Mouse (Mus musculus) heart, postnatal 0 days (tissue): ENCODE data around the gene Chodl. TPM values are rescaled to one million over a fixed set of nuclear protein-coding genes. Genes with fewer than 3 reads are reported as not detected.

Source experiments
- ATAC-seq: fragments of 200-750 bp; cut with Nextera tagmentation; 2 replicates; pipeline ENCODE4 v1.8.0; 2017; ENCODE audit warnings: low read depth, moderate number of reproducible peaks, moderate library complexity; ENCODE audit not compliant: insufficient read depth
- DNase-seq: peaks from one replicate; pipeline ENCODE4 v3.0.0-alpha.2; 2016; ENCODE audit warnings: low spot score
- H3K27ac ChIP-seq: fragments of 300-500 bp; sonication (generic); 2 replicates; pipeline ENCODE4 v1.5.1; 2014; ENCODE audit warnings: low read depth, mild to moderate bottlenecking
- H3K27me3 ChIP-seq: fragments of 300-500 bp; sonication (generic); 2 replicates; pipeline ENCODE4 v1.6.1; 2014; ENCODE audit warnings: low read length, mixed read lengths; ENCODE audit not compliant: control insufficient read depth, insufficient read depth
- H3K36me3 ChIP-seq: fragments of 300-500 bp; sonication (generic); replicated peaks from 2 replicates; pipeline ENCODE4 v1.6.1; 2014; ENCODE audit warnings: low read length, mixed read lengths; ENCODE audit not compliant: control insufficient read depth, insufficient read depth
- H3K4me1 ChIP-seq: fragments of 300-500 bp; sonication (generic); 2 replicates; pipeline ENCODE4 v1.6.1; 2014; ENCODE audit warnings: antibody characterized with exemption; ENCODE audit not compliant: control insufficient read depth, insufficient read depth
- H3K4me2 ChIP-seq: fragments of 300-500 bp; sonication (generic); 2 replicates; pipeline ENCODE4 v1.6.1; 2014; ENCODE audit warnings: low read depth, mild to moderate bottlenecking, low read length, moderate library complexity
- H3K4me3 ChIP-seq: fragments of 300-500 bp; sonication (generic); 2 replicates; pipeline ENCODE4 v1.5.1; 2014; ENCODE audit warnings: low read depth, low read length
- H3K9ac ChIP-seq: fragments of 300-500 bp; sonication (generic); replicated peaks from 2 replicates; pipeline ENCODE4 v1.6.1; 2014; ENCODE audit warnings: low read depth, low read length, mixed read lengths
- H3K9me3 ChIP-seq: fragments of 300-500 bp; sonication (generic); replicated peaks from 2 replicates; pipeline ENCODE4 v1.6.1; 2016; ENCODE audit warnings: low read length; ENCODE audit not compliant: control insufficient read depth
- CTCF ChIP-seq: IDR thresholded peaks from 2 replicates; pipeline ENCODE4 v1.5.1; 2016; ENCODE audit warnings: antibody characterized with exemption, control low read depth, low read depth
- EP300 ChIP-seq: IDR thresholded peaks from 2 replicates; pipeline ENCODE4 v1.6.1; 2016; ENCODE audit warnings: antibody characterized with exemption, low read depth
- WGBS: fragments of 180-500 bp; shearing (Covaris S2); extraction: QIAGEN DNeasy Blood & Tissue Kit; methylation state at CpG from one replicate; pipeline ENCODE4 v1.1.7; 2014; 5-methylcytosine and 5-hydroxymethylcytosine counted together
- polyA plus RNA-seq: library from polyadenylated mRNA; unstranded; fragments of >200 nt; fragmentation: Nextera tagmentation; extraction: Ambion mirVana; gene quantifications from 2 replicates; pipeline ENCODE4 v1.2.1, GENCODE M21; 2015
- total RNA-seq: library from RNA; depleted of rRNA; stranded (reverse); fragments of >200 nt; gene quantifications from 2 replicates; pipeline ENCODE4 v1.2.3, GENCODE M21; 2014; ENCODE audit warnings: low replicate concordance; rRNA removed

Gene Chodl
- not detected in 2 replicates for total RNA-seq
- 0.11 and 0.21 TPM in 2 replicates for polyA plus RNA-seq

- Histone ChIP-seq H3K4me3 (peak within 1 kb of the TSS; percentile 37), H3K9ac (0 out of 2 replicates have a peak within 1 kb of the TSS, but pooled peaks have one; percentile 17), H3K36me3 (no peaks in the 10 kb centered on the region), H3K4me1 (0 out of 2 replicates have a peak, but pooled peaks cover 2% of the 10 kb centered on the region), H3K4me2 (peak within 1 kb of the TSS; percentile 76), H3K27ac (no peak within 1 kb of the TSS), H3K27me3 (peaks cover 6% of the 10 kb centered on the region; the same call in 1 of the 2 replicates), H3K9me3 (no peaks in the 10 kb centered on the region)
- WGBS: 13% methylated on average over 19 of the region's 19 CpGs
- DNase-seq (no peak), ATAC-seq (no peak)
- no peak for TF ChIP-seq CTCF
- TF ChIP-seq EP300: no peak
These were observed at the start of gene Chodl for GRCm38 (mm10) chr16:78930382-78931286. Chodl (plus strand) TSS chr16:78930948.

GRCm38 (mm10) chr16:78922644-78923043, 8.1 kb upstream of the Chodl start:
- Histone ChIP-seq H3K4me2 (no peak overlapping the region), H3K9me3 (no peaks in the 10 kb centered on the region), H3K9ac (no peak overlapping the region), H3K4me3 (no peak overlapping the region), H3K36me3 (no peaks in the 10 kb centered on the region), H3K27ac (no peak overlapping the region), H3K4me1 (no peaks in the 10 kb centered on the region), H3K27me3 (no peaks in the 10 kb centered on the region)
- DNase-seq (no peak), ATAC-seq (no peak)
- 63% methylated on average over 5 of the region's 5 CpGs for WGBS
- TF ChIP-seq CTCF: no peak
- no peak for TF ChIP-seq EP300

GRCm38 (mm10) chr16:78931287-78932025, 708 bp downstream of the Chodl start:
- 9% methylated on average over 16 of the region's 16 CpGs for WGBS
- no peaks in the 10 kb centered on the region for H3K9me3 ChIP-seq
- DNase-seq (no peak), ATAC-seq (no peak)
- no peak overlapping the region for H3K27ac ChIP-seq
- peaks cover 6% of the 10 kb centered on the region; the same call in 1 of the 2 replicates for H3K27me3 ChIP-seq
- H3K4me1 ChIP-seq: 0 out of 2 replicates have a peak, but pooled peaks cover 2% of the 10 kb centered on the region
- TF ChIP-seq EP300 (no peak), CTCF (no peak)
- peak overlapping the region; percentile 76 for H3K4me2 ChIP-seq
- H3K9ac ChIP-seq: 0 out of 2 replicates have a peak overlapping the region, but pooled peaks have one; percentile 17
- no peaks in the 10 kb centered on the region for H3K36me3 ChIP-seq
- H3K4me3 ChIP-seq: peak overlapping the region; percentile 37

- H3K4me2 ChIP-seq: no peak overlapping the region
- WGBS: 89% methylated on average over 2 of the region's 2 CpGs
- no peak overlapping the region for H3K4me3 ChIP-seq
- peaks cover 6% of the 10 kb centered on the region; the same call in 1 of the 2 replicates for H3K27me3 ChIP-seq
- H3K9ac ChIP-seq: no peak overlapping the region
- TF ChIP-seq CTCF (no peak), EP300 (no peak)
- DNase-seq (no peak), ATAC-seq (no peak)
- H3K36me3 ChIP-seq: no peaks in the 10 kb centered on the region
- no peaks in the 10 kb centered on the region for H3K9me3 ChIP-seq
- 0 out of 2 replicates have a peak, but pooled peaks cover 2% of the 10 kb centered on the region for H3K4me1 ChIP-seq
- H3K27ac ChIP-seq: no peak overlapping the region
These were observed 3.5 kb downstream of the Chodl start for GRCm38 (mm10) chr16:78934298-78934697.

DNA sequence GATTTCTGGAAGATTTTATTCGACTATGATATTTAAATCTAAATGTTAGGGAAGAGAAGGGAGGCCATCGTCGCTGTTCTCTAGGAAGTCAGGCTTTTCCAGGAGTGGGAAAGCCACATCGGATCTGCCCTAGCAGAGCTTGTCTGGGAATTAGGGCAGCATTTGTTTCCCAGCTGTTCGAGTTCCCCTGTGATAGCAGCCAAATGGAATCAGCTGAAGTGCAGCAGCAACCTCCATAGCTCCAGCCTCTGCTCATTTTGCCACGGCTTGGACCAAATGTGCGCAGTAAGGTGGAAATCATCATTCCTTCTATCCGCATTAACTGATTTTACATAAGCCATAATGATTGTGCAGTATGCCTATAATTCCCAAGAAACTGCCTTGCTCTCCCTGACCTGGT, 7.0 kb downstream of the Chodl start:
- Histone ChIP-seq H3K4me3 (no peak overlapping the region), H3K4me1 (no peaks in the 10 kb centered on the region), H3K27me3 (no peaks in the 10 kb centered on the region), H3K9ac (no peak overlapping the region), H3K27ac (no peak overlapping the region), H3K36me3 (no peaks in the 10 kb centered on the region), H3K9me3 (0 out of 2 replicates have a peak, but pooled peaks cover 6% of the 10 kb centered on the region), H3K4me2 (no peak overlapping the region)
- TF ChIP-seq CTCF: no peak
- TF ChIP-seq EP300: no peak
- DNase-seq: no peak
- WGBS: 56% methylated on average over 8 of the region's 8 CpGs
- ATAC-seq: no peak
